Mouse (Mus musculus) myocyte (in vitro differentiated cells): ENCODE results near the gene Tmem95. TPM values are rescaled to one million over a fixed set of nuclear protein-coding genes. Genes with fewer than 3 reads are reported as not detected.

Experiments used
- H3K27me3 ChIP-seq: one replicate; pipeline ENCODE4 v1.6.1; 2011; ENCODE audit not compliant: control insufficient read depth, insufficient read depth, insufficient read length
- H3K36me3 ChIP-seq: one replicate; pipeline ENCODE4 v1.6.1; 2011; ENCODE audit not compliant: control insufficient read depth, insufficient read depth
- H3K4me2 ChIP-seq: one replicate; pipeline ENCODE4 v1.6.1; 2011; ENCODE audit warnings: low read depth, control low read depth
- H3K4me3 ChIP-seq: one replicate; pipeline ENCODE4 v1.5.1; 2011; ENCODE audit warnings: mild to moderate bottlenecking, control low read depth, moderate library complexity
- H3K79me2 ChIP-seq: one replicate; pipeline ENCODE4 v1.6.1; 2011; ENCODE audit not compliant: control insufficient read depth, insufficient read depth
- H3ac ChIP-seq: one replicate; pipeline ENCODE4 v1.6.1; 2011; ENCODE audit not compliant: control insufficient read depth, insufficient read length
- CEBPB ChIP-seq: IDR thresholded peaks from 2 replicates; pipeline ENCODE4 v1.6.1; 2011; ENCODE audit warnings: mild to moderate bottlenecking, moderate library complexity; ENCODE audit not compliant: poor library complexity, insufficient read depth, severe bottlenecking
- E2F4 ChIP-seq: IDR thresholded peaks from one replicate; pipeline ENCODE4 v1.6.1; 2011; ENCODE audit warnings: mild to moderate bottlenecking, control low read depth, moderate library complexity; ENCODE audit not compliant: insufficient read depth
- MAX ChIP-seq: IDR thresholded peaks from one replicate; pipeline ENCODE4 v1.6.1; 2011; ENCODE audit warnings: low read depth, mild to moderate bottlenecking, control low read depth
- MYOD1 ChIP-seq, 3 experiments: IDR thresholded peaks; one replicate each; pipeline ENCODE4 v1.6.1; 2011; ENCODE audit warnings: control low read depth in 2 of 3, low read depth in 2 of 3, mild to moderate bottlenecking in 2 of 3, moderate library complexity in 1 of 3; ENCODE audit not compliant: insufficient read length in 2 of 3, control insufficient read depth in 1 of 3
- MYOG ChIP-seq, 3 experiments: IDR thresholded peaks; one replicate each; pipeline ENCODE4 v1.6.1; 2011; ENCODE audit warnings: control low read depth in 2 of 3, low read depth in 2 of 3, mild to moderate bottlenecking in 2 of 3; ENCODE audit not compliant: insufficient read length in 2 of 3, control insufficient read depth in 1 of 3, insufficient read depth in 1 of 3
- POLR2A ChIP-seq: IDR thresholded peaks from one replicate; pipeline ENCODE4 v1.6.1; 2011; ENCODE audit warnings: low read depth, mild to moderate bottlenecking, control low read depth, moderate library complexity; ENCODE audit not compliant: insufficient read length
- POLR2AphosphoS2 ChIP-seq: IDR thresholded peaks from one replicate; pipeline ENCODE4 v1.6.1; 2011; ENCODE audit warnings: low read depth, control low read depth; ENCODE audit not compliant: insufficient read length
- REST ChIP-seq: IDR thresholded peaks from one replicate; pipeline ENCODE4 v1.6.1; 2011; ENCODE audit warnings: mild to moderate bottlenecking, control low read depth, moderate library complexity; ENCODE audit not compliant: insufficient read depth, insufficient read length
- SRF ChIP-seq: IDR thresholded peaks from one replicate; pipeline ENCODE4 v1.6.1; 2011; ENCODE audit warnings: low read depth; ENCODE audit not compliant: control insufficient read depth, insufficient read length
- TCF12 ChIP-seq: IDR thresholded peaks from one replicate; pipeline ENCODE4 v1.6.1; 2011; ENCODE audit warnings: mild to moderate bottlenecking, control low read depth; ENCODE audit not compliant: poor library complexity, insufficient read depth, severe bottlenecking
- TCF3 ChIP-seq: IDR thresholded peaks from one replicate; pipeline ENCODE4 v1.6.1; 2011; ENCODE audit warnings: low read depth, control low read depth; ENCODE audit not compliant: insufficient read length
- USF1 ChIP-seq: IDR thresholded peaks from one replicate; pipeline ENCODE4 v1.6.1; 2011; ENCODE audit warnings: low read depth, mild to moderate bottlenecking, control low read depth, moderate library complexity
- polyA plus RNA-seq: library from polyadenylated mRNA; unstranded; fragments of >200 nt; fragmentation: generic; extraction: Trizol; gene quantifications from one replicate; pipeline ENCODE4 v1.2.1, GENCODE M21; 2012; ENCODE audit warnings: missing spikeins

Gene Tmem95
- polyA plus RNA-seq, 1 experiment, result not detected

DNA sequence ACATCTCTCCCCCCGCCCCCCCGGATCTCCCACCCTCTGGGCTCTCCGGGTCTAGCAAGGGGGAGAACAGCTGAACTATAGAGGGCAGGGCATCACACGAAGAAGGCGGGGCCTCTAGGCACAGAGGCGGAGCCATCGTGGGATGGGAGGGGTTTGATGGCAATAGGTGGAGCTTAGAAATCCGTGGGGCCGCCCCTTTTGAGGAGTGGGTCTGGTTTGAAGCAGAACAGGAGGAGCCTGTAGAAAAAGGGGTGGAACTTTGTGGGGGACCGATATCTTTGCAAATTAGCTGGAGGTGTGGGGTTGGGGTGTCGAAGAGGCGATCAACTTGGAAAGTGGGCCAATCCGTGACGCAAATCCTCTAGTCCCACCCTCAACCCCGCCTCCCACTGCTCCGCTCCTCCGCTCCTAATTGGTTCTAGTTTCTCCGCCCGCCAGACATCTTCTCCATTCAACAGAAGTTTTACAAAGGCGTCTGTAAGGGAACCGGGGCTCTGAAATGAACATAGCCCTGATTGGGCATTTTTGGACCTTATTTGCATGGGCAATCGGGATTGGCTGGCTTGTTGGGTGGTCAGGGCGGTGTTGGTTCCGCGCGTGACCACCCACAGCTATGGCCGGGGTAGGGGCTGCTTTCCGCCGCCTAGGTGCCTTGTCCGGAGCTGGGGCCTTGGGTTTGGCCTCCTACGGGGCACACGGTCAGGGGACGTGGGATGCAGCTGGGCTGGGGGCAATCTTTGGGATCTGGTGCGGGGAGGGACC is 39.7 kb downstream of the Tmem95 start, which contains the start of gene Tmem256:
Tmem256 (plus strand) TSS at position 563 of the 762 bp plus-strand sequence.
- no peak for TF ChIP-seq REST
- TF ChIP-seq E2F4, result peak; percentile 58
- TF ChIP-seq POLR2AphosphoS2, result peak; percentile 86
- TF ChIP-seq TCF12, result no peak
- no peak for TF ChIP-seq MAX
- no peak for TF ChIP-seq TCF3
- TF ChIP-seq MYOD1 (IDR thresholded peaks at IDR 0.05; ENCODE audit: control insufficient read depth in 1 of 3, insufficient read length in 2 of 3, low read depth in 2 of 3), result peak in 2 of 3 experiments; percentile 13 to 23
- no peak for TF ChIP-seq USF1
- peak; percentile 81 for TF ChIP-seq POLR2A
- TF ChIP-seq SRF, result peak; percentile 8
- peak in 2 of 3 experiments; percentile 38 to 42 for TF ChIP-seq MYOG (IDR thresholded peaks at IDR 0.05; ENCODE audit: control insufficient read depth in 1 of 3, insufficient read depth in 1 of 3, insufficient read length in 2 of 3, low read depth in 2 of 3)
- TF ChIP-seq CEBPB, result no peak
- Histone ChIP-seq H3ac (peak within 1 kb of the TSS; percentile 84), H3K36me3 (no peaks in the 10 kb centered on the region), H3K27me3 (no peaks in the 10 kb centered on the region), H3K4me3 (peak within 1 kb of the TSS; percentile 39), H3K4me2 (peak within 1 kb of the TSS; percentile 86), H3K79me2 (no peaks in the 10 kb centered on the region)

DNA sequence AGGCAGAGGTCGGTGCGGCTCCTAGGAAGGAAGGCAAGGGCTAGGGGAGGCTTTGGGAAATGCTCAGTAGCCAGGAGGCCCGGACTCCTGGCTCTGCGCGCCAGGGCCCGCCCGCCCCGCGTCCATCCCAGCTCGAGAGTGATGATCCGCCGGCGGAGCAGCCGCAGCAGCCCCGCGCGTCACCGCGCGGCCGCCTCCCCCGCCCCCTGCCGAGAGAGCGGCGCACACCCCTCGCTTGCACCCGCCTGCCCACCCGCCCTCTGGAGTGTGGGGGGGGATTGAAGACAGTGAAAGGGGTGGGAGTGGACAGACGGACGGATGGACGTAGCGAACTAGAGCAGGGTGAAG is 40.2 kb downstream of the Tmem95 start, which contains the start of gene Nlgn2:
Nlgn2 (minus strand) TSS at position 181 of the 348 bp plus-strand sequence.
- Histone ChIP-seq H3K4me2 (peak within 1 kb of the TSS; percentile 86), H3K79me2 (no peaks in the 10 kb centered on the region), H3K36me3 (no peaks in the 10 kb centered on the region), H3K4me3 (peak within 1 kb of the TSS; percentile 39), H3ac (peak within 1 kb of the TSS; percentile 84), H3K27me3 (no peaks in the 10 kb centered on the region)
- TF ChIP-seq POLR2A, result peak; percentile 68
- TF ChIP-seq USF1, result no peak
- no peak for TF ChIP-seq TCF12

DNA sequence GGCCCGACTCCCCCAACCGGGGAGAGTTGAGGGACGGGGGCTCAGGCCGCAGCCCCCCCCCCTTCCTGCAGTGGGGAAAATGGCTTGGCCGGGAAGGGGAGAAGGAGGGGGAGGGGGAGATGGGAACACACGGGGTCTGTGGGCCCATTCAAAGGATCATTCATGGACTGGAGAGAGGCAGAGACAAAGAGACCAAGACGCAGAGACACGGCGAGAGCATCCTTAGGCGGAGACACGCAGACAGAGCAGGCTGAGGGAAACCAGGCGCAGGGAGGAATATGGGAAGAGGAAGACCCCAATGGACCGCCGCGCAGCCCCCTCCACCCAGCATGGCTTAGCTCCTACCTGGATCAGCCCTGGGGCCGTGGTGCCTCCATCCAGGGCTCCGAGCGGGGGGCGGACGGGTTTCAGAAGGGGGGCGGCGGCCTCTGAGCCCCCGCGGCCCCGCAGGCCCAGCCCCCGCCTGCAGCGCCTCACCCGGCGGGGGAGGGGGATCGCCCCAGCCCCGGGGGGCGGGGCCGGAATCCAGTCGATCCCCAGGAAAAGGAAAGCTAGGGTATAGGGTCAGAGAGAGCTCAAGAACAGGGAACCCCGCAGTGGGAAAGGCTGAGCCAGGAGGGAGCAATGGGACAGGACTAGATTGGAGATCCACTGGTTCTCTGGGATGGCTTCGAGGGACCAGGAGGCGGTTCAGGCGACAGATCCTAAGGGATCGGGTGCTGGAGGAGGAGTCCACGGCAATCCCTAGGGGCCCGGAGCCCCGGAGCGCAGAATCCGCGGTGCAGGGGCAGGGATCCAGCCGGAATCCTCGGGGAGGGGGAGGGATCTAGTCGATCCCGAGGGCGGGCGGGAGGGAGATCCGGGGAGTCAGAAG is 40.9 kb downstream of the Tmem95 start:
- Histone ChIP-seq H3ac (peak overlapping the region; percentile 84), H3K27me3 (no peaks in the 10 kb centered on the region), H3K4me3 (peak overlapping the region; percentile 39), H3K79me2 (no peaks in the 10 kb centered on the region), H3K36me3 (no peaks in the 10 kb centered on the region), H3K4me2 (peak overlapping the region; percentile 86)
- TF ChIP-seq POLR2A, result no peak
- TF ChIP-seq REST, result no peak
- TF ChIP-seq POLR2AphosphoS2, result no peak
- TF ChIP-seq MYOD1 (IDR thresholded peaks at IDR 0.05; ENCODE audit: control insufficient read depth in 1 of 3, insufficient read length in 2 of 3, low read depth in 2 of 3), result no peak
- TF ChIP-seq SRF, result no peak

DNA sequence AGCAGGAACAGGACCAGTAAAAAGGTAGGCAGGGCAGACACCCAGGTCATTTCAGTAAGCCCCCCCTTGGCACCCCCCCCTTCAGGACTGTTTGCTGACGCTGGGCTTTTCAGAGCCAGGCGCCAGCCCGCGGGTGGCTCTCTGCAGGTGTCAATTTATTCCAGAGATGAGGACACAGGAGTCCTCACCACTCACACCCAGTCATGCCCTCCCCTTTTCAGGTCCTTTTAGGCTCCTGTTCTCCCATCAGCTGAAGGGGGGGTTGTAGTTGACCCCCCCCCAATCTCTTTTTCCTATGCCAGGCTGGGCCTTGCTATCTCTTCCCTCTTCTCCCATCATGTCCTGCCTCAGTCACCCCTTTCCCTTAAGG is 41.9 kb downstream of the Tmem95 start:
- Histone ChIP-seq H3K4me2 (peak overlapping the region; percentile 86), H3K4me3 (peak overlapping the region; percentile 39), H3K27me3 (no peaks in the 10 kb centered on the region), H3K36me3 (no peaks in the 10 kb centered on the region), H3ac (no peak overlapping the region), H3K79me2 (no peaks in the 10 kb centered on the region)
- no peak for TF ChIP-seq MYOD1 (IDR thresholded peaks at IDR 0.05; ENCODE audit: control insufficient read depth in 1 of 3, insufficient read length in 2 of 3, low read depth in 2 of 3)
- no peak for TF ChIP-seq MYOG (IDR thresholded peaks at IDR 0.05; ENCODE audit: control insufficient read depth in 1 of 3, insufficient read depth in 1 of 3, insufficient read length in 2 of 3, low read depth in 2 of 3)
- TF ChIP-seq SRF, result no peak
- no peak for TF ChIP-seq E2F4
- no peak for TF ChIP-seq POLR2A

DNA sequence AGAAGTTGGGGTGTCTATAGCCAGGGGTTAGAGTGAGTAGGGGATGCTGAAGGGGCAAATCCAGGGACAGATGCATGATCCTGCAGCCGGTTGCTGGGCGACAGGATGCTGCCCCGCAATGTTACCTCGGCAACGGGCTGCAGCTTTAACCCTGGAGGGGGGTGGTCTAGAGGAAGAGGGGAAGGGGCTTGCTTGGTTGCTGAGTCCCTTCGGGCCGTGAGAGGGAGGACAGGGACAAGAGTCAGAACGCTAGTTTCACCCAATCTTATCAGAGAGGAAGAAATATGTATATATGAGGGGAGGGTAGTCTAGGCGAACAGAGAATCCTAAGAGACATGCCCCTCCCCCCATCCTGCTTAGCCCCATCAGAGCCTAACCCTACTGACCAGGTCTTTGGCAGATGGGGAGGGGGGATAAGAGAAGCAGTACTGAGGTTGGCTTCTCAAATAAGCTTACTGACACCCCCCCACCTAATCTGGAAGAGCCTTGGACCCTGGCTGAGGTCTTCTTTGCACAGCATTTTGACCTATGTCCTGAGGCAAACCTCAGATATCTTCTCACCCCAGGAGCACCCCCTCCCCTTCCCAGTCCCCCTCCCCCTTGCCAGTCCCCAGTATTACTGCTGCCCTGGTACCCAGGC is 42.4 kb downstream of the Tmem95 start:
- Histone ChIP-seq H3ac (no peak overlapping the region), H3K4me3 (no peak overlapping the region), H3K36me3 (no peaks in the 10 kb centered on the region), H3K4me2 (no peak overlapping the region), H3K27me3 (no peaks in the 10 kb centered on the region), H3K79me2 (no peaks in the 10 kb centered on the region)
- no peak for TF ChIP-seq MYOG (IDR thresholded peaks at IDR 0.05; ENCODE audit: control insufficient read depth in 1 of 3, insufficient read depth in 1 of 3, insufficient read length in 2 of 3, low read depth in 2 of 3)
- TF ChIP-seq USF1, result no peak
- TF ChIP-seq MYOD1 (IDR thresholded peaks at IDR 0.05; ENCODE audit: control insufficient read depth in 1 of 3, insufficient read length in 2 of 3, low read depth in 2 of 3), result no peak
- no peak for TF ChIP-seq POLR2A
- TF ChIP-seq TCF12, result no peak
- no peak for TF ChIP-seq CEBPB
- TF ChIP-seq MAX, result no peak
- no peak for TF ChIP-seq POLR2AphosphoS2
- TF ChIP-seq REST, result no peak
- TF ChIP-seq TCF3, result no peak
- no peak for TF ChIP-seq E2F4
- TF ChIP-seq SRF, result no peak
